16 mouse cellular contexts compared by ENCODE assay signal in genomic region chr10:95337589-95337988, GRCm38 (mm10).
"Had no signal": no experiment of that assay in that cellular context is flagged by ENCODE, and none has a peak within 500 bp of the region (broad histone marks: within the 10 kb centered on the region; RNA-seq: fewer than 3 reads in every experiment).

No protein-coding gene starts in this region.

- ATAC-seq: liver, postnatal 0 days; lung, postnatal 0 days had no signal

- H3K27ac ChIP-seq: liver, embryonic 15.5 days; lung, embryonic 15.5 days; macrophage; midbrain, embryonic 13.5 days; midbrain, embryonic 15.5 days had no signal

- H3K4me2 ChIP-seq: liver, embryonic 15.5 days; lung, embryonic 15.5 days; midbrain, embryonic 11.5 days; midbrain, embryonic 13.5 days; midbrain, embryonic 15.5 days; stomach, embryonic 15.5 days had no signal

- H3K4me3 ChIP-seq: liver, embryonic 15.5 days; lung, embryonic 15.5 days; megakaryocyte, embryonic 14.5 days; midbrain, embryonic 13.5 days; midbrain, embryonic 15.5 days; stomach, embryonic 15.5 days had no signal

- H3K36me3 ChIP-seq: liver, embryonic 15.5 days; lung, embryonic 15.5 days; midbrain, embryonic 13.5 days; midbrain, embryonic 15.5 days; stomach, embryonic 15.5 days had no signal

- H3K27me3 ChIP-seq: liver, embryonic 15.5 days; lung, embryonic 15.5 days; midbrain, embryonic 13.5 days; midbrain, embryonic 15.5 days; stomach, embryonic 15.5 days had no signal

- H3K4me1 ChIP-seq: liver, embryonic 15.5 days had no signal

- H3K9ac ChIP-seq: liver, embryonic 15.5 days; liver, postnatal 0 days; lung, embryonic 15.5 days; midbrain, embryonic 13.5 days; midbrain, embryonic 15.5 days; stomach, embryonic 15.5 days had no signal

- H3K9me3 ChIP-seq: liver, embryonic 15.5 days; lung, embryonic 15.5 days; midbrain, embryonic 13.5 days; midbrain, embryonic 15.5 days; stomach, embryonic 15.5 days had no signal

- DNase-seq: liver, postnatal 0 days; lung, adult 2 months; lung, postnatal 14 days; lung, postnatal 36 days; right cerebral cortex, postnatal 14 days; thymus, adult 2 months; thymus, postnatal 36 days had no signal
